Mouse (Mus musculus): ENCODE measurements around the gene Trim65. TPM values are rescaled to one million over a fixed set of nuclear protein-coding genes. Genes with fewer than 3 reads are reported as not detected.

The Trim65 gene
- polyA plus RNA-seq, 1 experiment from 2014 or later, result 3.1 TPM

GRCm38 (mm10) chr11:116083096-116083672 lies 47.7 kb downstream of the Trim65 start:
- H3K36me3 ChIP-seq (ENCODE audit: insufficient read depth, low read length), result peaks cover 43% of the 10 kb centered on the region

GRCm38 (mm10) chr11:116081081-116081480 lies 49.8 kb downstream of the Trim65 start:
- H3K4me2 ChIP-seq (ENCODE audit: low read length), result no peak overlapping the region
- H3K27me3 ChIP-seq (ENCODE audit: insufficient read depth, low read length), result no peaks in the 10 kb centered on the region
- no peak overlapping the region for H3K9ac ChIP-seq (ENCODE audit: low read depth, low read length)
- TF ChIP-seq CTCF (IDR thresholded peaks at IDR 0.05; ENCODE audit: low read depth), result peak; percentile 62
- H3K27ac ChIP-seq, result no peak overlapping the region
- peaks cover 43% of the 10 kb centered on the region for H3K36me3 ChIP-seq (ENCODE audit: insufficient read depth, low read length)
- 72% methylated on average over 6 of the region's 6 CpGs for WGBS
- H3K4me3 ChIP-seq (replicated peaks; ENCODE audit: low read depth, low read length), result no peak overlapping the region
- no peaks in the 10 kb centered on the region for H3K9me3 ChIP-seq (replicated peaks; ENCODE audit: low read length)
- ATAC-seq (replicated peaks; ENCODE audit: low FRiP score, low read depth) (no peak), DNase-seq (ENCODE audit: low spot score) (no peak)
- peaks cover 17% of the 10 kb centered on the region for H3K4me1 ChIP-seq (replicated peaks; ENCODE audit: insufficient read depth, low read length)

More at GRCm38 (mm10) chr11:116083096-116083672, 47.7 kb downstream of the Trim65 start:
- Histone ChIP-seq H3K9me3 (replicated peaks; ENCODE audit: low read length) (no peaks in the 10 kb centered on the region), H3K4me2 (ENCODE audit: low read length) (no peak overlapping the region), H3K27me3 (ENCODE audit: insufficient read depth, low read length) (no peaks in the 10 kb centered on the region), H3K4me3 (replicated peaks; ENCODE audit: low read depth, low read length) (no peak overlapping the region), H3K9ac (ENCODE audit: low read depth, low read length) (no peak overlapping the region), H3K4me1 (replicated peaks; ENCODE audit: insufficient read depth, low read length) (peaks cover 13% of the 10 kb centered on the region), H3K27ac (no peak overlapping the region)
- DNase-seq (ENCODE audit: low spot score) (no peak), ATAC-seq (replicated peaks; ENCODE audit: low FRiP score, low read depth) (no peak)
- TF ChIP-seq CTCF (IDR thresholded peaks at IDR 0.05; ENCODE audit: low read depth), result no peak
- WGBS, result 84% methylated on average over 14 of the region's 14 CpGs

GRCm38 (mm10) chr11:116079511-116079910 lies 51.4 kb downstream of the Trim65 start:
- H3K36me3 ChIP-seq (ENCODE audit: insufficient read depth, low read length), result peaks cover 39% of the 10 kb centered on the region

GRCm38 (mm10) chr11:116078676-116079320 lies 52.1 kb downstream of the Trim65 start:
- H3K9me3 ChIP-seq (replicated peaks; ENCODE audit: low read length), result no peaks in the 10 kb centered on the region
- peaks cover 13% of the 10 kb centered on the region for H3K4me1 ChIP-seq (replicated peaks; ENCODE audit: insufficient read depth, low read length)
- no peak overlapping the region for H3K27ac ChIP-seq
- 46% methylated on average over 10 of the region's 10 CpGs for WGBS
- H3K36me3 ChIP-seq (ENCODE audit: insufficient read depth, low read length), result peaks cover 39% of the 10 kb centered on the region
- ATAC-seq (replicated peaks; ENCODE audit: low FRiP score, low read depth) (no peak), DNase-seq (ENCODE audit: low spot score) (no peak)
- no peak overlapping the region for H3K9ac ChIP-seq (ENCODE audit: low read depth, low read length)
- TF ChIP-seq CTCF (IDR thresholded peaks at IDR 0.05; ENCODE audit: low read depth), result no peak
- no peaks in the 10 kb centered on the region for H3K27me3 ChIP-seq (ENCODE audit: insufficient read depth, low read length)
- H3K4me3 ChIP-seq (replicated peaks; ENCODE audit: low read depth, low read length), result no peak overlapping the region
- no peak overlapping the region for H3K4me2 ChIP-seq (ENCODE audit: low read length)

More at GRCm38 (mm10) chr11:116079511-116079910, 51.4 kb downstream of the Trim65 start:
- H3K4me2 ChIP-seq (ENCODE audit: low read length), result no peak overlapping the region
- 81% methylated on average over 10 of the region's 10 CpGs for WGBS
- no peak overlapping the region for H3K9ac ChIP-seq (ENCODE audit: low read depth, low read length)
- no peaks in the 10 kb centered on the region for H3K9me3 ChIP-seq (replicated peaks; ENCODE audit: low read length)
- H3K4me3 ChIP-seq (replicated peaks; ENCODE audit: low read depth, low read length), result no peak overlapping the region
- no peak for TF ChIP-seq CTCF (IDR thresholded peaks at IDR 0.05; ENCODE audit: low read depth)
- peaks cover 13% of the 10 kb centered on the region for H3K4me1 ChIP-seq (replicated peaks; ENCODE audit: insufficient read depth, low read length)
- no peak overlapping the region for H3K27ac ChIP-seq
- ATAC-seq (replicated peaks; ENCODE audit: low FRiP score, low read depth) (no peak), DNase-seq (ENCODE audit: low spot score) (no peak)
- no peaks in the 10 kb centered on the region for H3K27me3 ChIP-seq (ENCODE audit: insufficient read depth, low read length)

- Histone ChIP-seq H3K9ac (ENCODE audit: low read depth, low read length) (peak overlapping the region; percentile 44; the same call in 1 of the 2 replicates), H3K4me3 (replicated peaks; ENCODE audit: low read depth, low read length) (0 out of 2 replicates have a peak overlapping the region, but pooled peaks have one; percentile 7), H3K27ac (0 out of 2 replicates have a peak overlapping the region, but pooled peaks have one; percentile 50), H3K9me3 (replicated peaks; ENCODE audit: low read length) (no peaks in the 10 kb centered on the region), H3K4me2 (ENCODE audit: low read length) (peak overlapping the region; percentile 47), H3K36me3 (ENCODE audit: insufficient read depth, low read length) (peaks cover 33% of the 10 kb centered on the region), H3K4me1 (replicated peaks; ENCODE audit: insufficient read depth, low read length) (peaks cover 13% of the 10 kb centered on the region), H3K27me3 (ENCODE audit: insufficient read depth, low read length) (no peaks in the 10 kb centered on the region)
- WGBS, result 9% methylated on average over 16 of the region's 16 CpGs
- DNase-seq (ENCODE audit: low spot score), result no peak
- 0 out of 2 replicates have a peak, but pooled peaks have one; percentile 33 for ATAC-seq (replicated peaks; ENCODE audit: low FRiP score, low read depth)
- TF ChIP-seq CTCF (IDR thresholded peaks at IDR 0.05; ENCODE audit: low read depth), result no peak
Measured at GRCm38 (mm10) chr11:116078221-116078620, 52.7 kb downstream of the Trim65 start.

GRCm38 (mm10) chr11:116077446-116078204 lies 53.3 kb downstream of the Trim65 start, which contains the start of gene Unc13d:
Gene Unc13d, minus strand, starts transcription at chr11:116077961.
- peak within 1 kb of the TSS; percentile 47 for H3K4me2 ChIP-seq (ENCODE audit: low read length)
- no peaks in the 10 kb centered on the region for H3K9me3 ChIP-seq (replicated peaks; ENCODE audit: low read length)
- H3K4me1 ChIP-seq (replicated peaks; ENCODE audit: insufficient read depth, low read length), result peaks cover 13% of the 10 kb centered on the region
- 0 out of 2 replicates have a peak within 1 kb of the TSS, but pooled peaks have one; percentile 50 for H3K27ac ChIP-seq
- TF ChIP-seq CTCF (IDR thresholded peaks at IDR 0.05; ENCODE audit: low read depth), result peak; percentile 34
- peak within 1 kb of the TSS; percentile 44; the same call in 1 of the 2 replicates for H3K9ac ChIP-seq (ENCODE audit: low read depth, low read length)
- H3K27me3 ChIP-seq (ENCODE audit: insufficient read depth, low read length), result no peaks in the 10 kb centered on the region
- peak; percentile 6; the same call in 1 of the 2 replicates for ATAC-seq (replicated peaks; ENCODE audit: low FRiP score, low read depth)
- WGBS, result 47% methylated on average over 22 of the region's 22 CpGs
- H3K4me3 ChIP-seq (replicated peaks; ENCODE audit: low read depth, low read length), result 0 out of 2 replicates have a peak within 1 kb of the TSS, but pooled peaks have one; percentile 7
- DNase-seq (ENCODE audit: low spot score), result no peak
- peaks cover 30% of the 10 kb centered on the region for H3K36me3 ChIP-seq (ENCODE audit: insufficient read depth, low read length)
